Mouse (Mus musculus): ENCODE measurements around the gene Slc35f4.

DNA sequence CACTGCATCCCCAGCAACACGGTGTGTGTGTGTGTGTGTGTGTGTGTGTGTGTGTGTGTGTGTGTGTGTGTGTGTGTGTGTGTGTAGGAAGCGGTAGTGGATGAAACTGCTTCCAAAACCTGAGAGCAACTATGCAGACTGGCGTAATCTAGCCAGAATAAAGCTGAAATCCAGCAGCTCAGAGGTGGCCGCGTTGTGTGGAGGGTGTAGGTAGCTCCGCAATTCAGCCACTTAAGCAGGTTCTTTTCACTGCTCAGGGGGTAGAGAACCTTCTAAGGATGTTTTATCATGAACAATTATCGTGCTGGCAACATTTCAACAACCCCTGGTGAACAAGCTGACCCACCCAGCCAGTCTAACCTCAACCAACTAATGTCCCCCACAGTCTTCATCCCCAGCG is 1.2 kb downstream of the Slc35f4 start:
- no peak for TF ChIP-seq CTCF (IDR thresholded peaks at IDR 0.05; ENCODE audit: insufficient read depth, low read depth, low read length)
- no peak for TF ChIP-seq POLR2A (IDR thresholded peaks at IDR 0.05; ENCODE audit: insufficient read depth, low read depth, low read length)

Data from olfactory bulb, adult 2 months (tissue).